ENCODE assay signal across 8 mouse cellular contexts in the genomic region with DNA sequence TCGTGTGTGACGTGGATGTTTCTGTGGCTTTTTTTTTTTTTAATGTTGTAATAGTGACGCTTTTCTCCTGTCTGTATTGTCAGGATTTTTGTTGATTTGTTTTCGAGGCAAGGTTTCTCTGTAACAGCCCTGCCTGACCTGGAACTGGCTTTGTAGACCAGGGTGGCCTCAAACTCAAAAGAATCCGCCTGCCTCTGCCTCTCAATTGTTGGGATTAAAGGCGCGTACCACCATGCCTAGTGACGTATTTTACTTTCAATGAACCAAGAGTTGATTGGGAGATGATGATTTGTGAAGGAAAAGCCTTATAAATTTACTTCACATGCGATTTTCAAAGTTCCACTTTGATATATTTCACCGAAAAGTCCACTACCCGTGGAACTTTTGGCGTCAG. TPM values are rescaled to one million over a fixed set of nuclear protein-coding genes. Genes with fewer than 3 reads are reported as not detected.
A peak's percentile ranks its signal among the peaks of the same experiment; 100 is the strongest.
DNase-seq lines count a peak whose midpoint lies in the region; ATAC-seq lines count a peak whose summit lies in the region.

Gene Gabpb1, minus strand, starts transcription at position 216 of the 394 bp plus-strand sequence.

- WGBS in heart, embryonic 16.5 days = 20% methylated on average over 12 of the region's 12 CpGs
- 25% methylated on average over 12 of the region's 12 CpGs for WGBS in neural tube, embryonic 13.5 days

- H3K36me3 ChIP-seq in heart, embryonic 16.5 days (ENCODE audit: control insufficient read depth, insufficient read depth) = peaks cover 8% of the 10 kb centered on the region
- peaks cover 13% of the 10 kb centered on the region for H3K36me3 ChIP-seq in neural tube, embryonic 13.5 days

- ATAC-seq in heart, embryonic 16.5 days (replicated peaks; ENCODE audit: extremely low read depth, insufficient read depth, low FRiP score) = no peak
- no peak for ATAC-seq in neural tube, embryonic 13.5 days (ENCODE audit: low read depth)

- peaks cover 27% of the 10 kb centered on the region for H3K4me1 ChIP-seq in heart, embryonic 16.5 days (ENCODE audit: control insufficient read depth, insufficient read depth, low read length)
- H3K4me1 ChIP-seq in neural tube, embryonic 13.5 days (replicated peaks) = peaks cover 46% of the 10 kb centered on the region

- intact Hi-C loops in left cerebral cortex, postnatal 4 days (cut with DNase I) = no loop called here

- peak within 1 kb of the TSS; percentile 100 for H3K27ac ChIP-seq in heart, embryonic 16.5 days (ENCODE audit: low read length)
- H3K27ac ChIP-seq in neural tube, embryonic 13.5 days (replicated peaks) = peak within 1 kb of the TSS; percentile 100

- H3K9ac ChIP-seq in heart, embryonic 16.5 days (ENCODE audit: low read length) = peak within 1 kb of the TSS; percentile 98
- H3K9ac ChIP-seq in neural tube, embryonic 13.5 days = peak within 1 kb of the TSS; percentile 99

- no peaks in the 10 kb centered on the region for H3K27me3 ChIP-seq in heart, embryonic 16.5 days (ENCODE audit: control insufficient read depth, insufficient read depth, low read length)
- H3K27me3 ChIP-seq in neural tube, embryonic 13.5 days = no peaks in the 10 kb centered on the region

- H3K9me3 ChIP-seq in heart, embryonic 16.5 days (replicated peaks; ENCODE audit: control insufficient read depth, low read length) = no peaks in the 10 kb centered on the region; the same call in 1 of the 2 replicates
- peaks cover 8% of the 10 kb centered on the region; the same call in 1 of the 2 replicates for H3K9me3 ChIP-seq in neural tube, embryonic 13.5 days

- peak; percentile 11 for DNase-seq in embryo, embryonic 10 days (ENCODE audit: low spot score)
- no peak for DNase-seq in embryo, embryonic 9.5 days (ENCODE audit: extremely low spot score)
- no peak for DNase-seq in urinary bladder, adult 2 months (ENCODE audit: low spot score)
- DNase-seq in urinary bladder, postnatal 14 days (ENCODE audit: low spot score) = no peak
- no peak for DNase-seq in left cerebral cortex, postnatal 4 days
- no peak for DNase-seq in right cerebral cortex, postnatal 36 days (ENCODE audit: low spot score in 2 of 2)

- peak within 1 kb of the TSS; percentile 93 for H3K4me3 ChIP-seq in heart, embryonic 16.5 days (ENCODE audit: low read length)
- peak within 1 kb of the TSS; percentile 99 for H3K4me3 ChIP-seq in neural tube, embryonic 13.5 days

- peak within 1 kb of the TSS; percentile 89 for H3K4me2 ChIP-seq in heart, embryonic 16.5 days (ENCODE audit: low read depth, low read length)
- H3K4me2 ChIP-seq in neural tube, embryonic 13.5 days = peak within 1 kb of the TSS; percentile 90

RNA-seq across cellular contexts. Expression of gene Gabpb1, which starts in this region (rescaled TPM):
- 16.4 and 17.1 TPM in 2 replicates for polyA plus RNA-seq in urinary bladder, adult 2 months (2012; rRNA removed)
- 31.4 and 34.6 TPM in 2 replicates for polyA plus RNA-seq in heart, embryonic 16.5 days (2015; fragmentation: Nextera tagmentation; extraction: Ambion mirVana)
- total RNA-seq in left cerebral cortex, postnatal 4 days (2021) = 10 to 100 TPM; 27.2 to 28.5 TPM
- 47.9 and 55.3 TPM in 2 replicates for polyA plus RNA-seq in neural tube, embryonic 13.5 days (2015; fragmentation: Nextera tagmentation; extraction: Ambion mirVana)
